Mouse (Mus musculus): ENCODE results near the gene Cep135.

Cep135 gene

GRCm38 (mm10) chr5:76588551-76589283, at the start of gene Cep135:
Gene Cep135 (plus strand): TSS chr5:76588698.
- peak; percentile 72 for DNase-seq (ENCODE audit: low read depth, low spot score)

- no peak for DNase-seq (ENCODE audit: low read depth, low spot score)
Observed at GRCm38 (mm10) chr5:76540181-76540580, 48.3 kb upstream of the Cep135 start.

DNA sequence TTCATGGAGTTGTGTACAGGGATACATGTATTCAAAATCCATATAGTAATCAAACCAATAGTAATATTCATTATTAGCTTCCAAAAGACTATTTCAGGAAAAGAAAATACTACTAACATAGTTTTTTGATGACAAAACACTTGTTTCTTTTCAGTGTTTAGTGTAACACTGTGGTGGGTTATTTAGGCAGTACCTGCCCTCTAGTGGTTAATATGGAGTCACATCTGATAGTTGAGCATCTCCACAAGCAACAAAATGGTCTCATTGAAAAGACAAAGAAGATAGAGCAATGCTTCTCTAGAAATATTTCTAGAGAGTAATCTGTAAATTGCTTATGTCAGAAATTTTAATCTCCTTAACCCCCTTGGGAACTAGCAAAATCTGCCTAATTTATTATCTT, 47.7 kb upstream of the Cep135 start:
- DNase-seq (ENCODE audit: low read depth, low spot score) = no peak

- DNase-seq (ENCODE audit: low read depth, low spot score) = no peak
Observed at GRCm38 (mm10) chr5:76543200-76543599, 45.3 kb upstream of the Cep135 start.

DNA sequence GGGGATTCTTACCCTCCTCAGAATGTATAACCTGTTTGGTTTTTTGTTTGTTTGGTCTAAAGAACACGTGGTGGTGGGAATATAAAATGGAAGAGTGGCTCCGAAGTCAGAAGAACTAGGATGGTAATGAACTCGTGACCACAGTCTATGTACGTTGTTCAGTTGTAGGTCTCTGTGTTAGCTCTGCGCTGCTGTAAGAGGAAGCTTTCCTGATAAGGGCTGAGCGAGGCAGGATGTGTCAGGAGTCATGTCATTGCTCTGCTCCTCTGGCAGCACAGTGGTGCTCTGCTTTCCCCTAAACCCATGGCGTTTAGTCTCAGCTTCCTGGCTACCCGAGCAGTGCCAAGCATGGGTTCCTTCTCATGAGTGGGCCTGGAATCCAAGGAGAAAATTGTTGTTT, 38.1 kb upstream of the Cep135 start:
- DNase-seq (ENCODE audit: low read depth, low spot score) = no peak

DNA sequence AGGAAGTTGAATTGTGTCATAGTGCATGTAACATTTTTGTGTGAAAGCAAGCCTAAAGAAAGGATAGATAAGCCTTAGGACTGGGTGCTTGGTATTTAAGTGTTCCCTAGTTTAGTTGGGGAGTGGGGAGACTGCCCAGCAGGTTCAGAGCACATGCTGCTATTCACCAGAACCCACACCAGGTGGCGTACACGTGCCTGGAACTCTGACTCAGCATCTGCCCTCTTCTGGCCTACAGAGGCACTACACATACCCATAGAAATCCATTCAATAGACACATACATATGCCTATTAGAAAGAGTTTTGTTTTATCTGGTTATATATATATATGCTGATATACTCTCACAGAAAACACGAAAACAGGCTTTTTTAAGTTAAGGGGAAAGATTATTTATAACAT, 23.2 kb upstream of the Cep135 start:
- peak; percentile 49 for DNase-seq (ENCODE audit: low read depth, low spot score)

GRCm38 (mm10) chr5:76574251-76574650, 14.2 kb upstream of the Cep135 start:
- no peak for DNase-seq (ENCODE audit: low read depth, low spot score)

GRCm38 (mm10) chr5:76577026-76577425, 11.5 kb upstream of the Cep135 start:
- no peak for DNase-seq (ENCODE audit: low read depth, low spot score)

GRCm38 (mm10) chr5:76585378-76585777, 3.1 kb upstream of the Cep135 start:
- DNase-seq (ENCODE audit: low read depth, low spot score) = no peak

DNA sequence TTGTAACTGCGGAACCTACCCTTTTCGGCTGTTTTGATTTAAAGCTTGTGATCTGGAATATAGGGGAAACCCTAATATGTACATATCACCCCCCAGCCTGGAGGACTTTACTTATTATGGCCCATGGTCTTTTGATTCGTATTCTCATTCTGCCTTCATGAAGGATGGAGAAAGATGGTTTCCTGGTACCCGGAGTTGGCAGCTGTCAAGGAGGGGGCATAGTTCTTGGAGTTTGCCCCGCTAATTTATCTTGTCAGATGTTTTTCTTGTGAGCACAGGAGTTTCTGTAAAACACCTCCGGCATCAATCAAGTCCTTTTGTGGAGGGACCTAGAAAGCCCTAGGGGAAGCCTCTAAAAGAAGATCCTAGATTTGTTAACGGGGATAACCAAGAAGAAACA, 813 bp downstream of the Cep135 start:
- no peak for DNase-seq (ENCODE audit: low read depth, low spot score)

DNA sequence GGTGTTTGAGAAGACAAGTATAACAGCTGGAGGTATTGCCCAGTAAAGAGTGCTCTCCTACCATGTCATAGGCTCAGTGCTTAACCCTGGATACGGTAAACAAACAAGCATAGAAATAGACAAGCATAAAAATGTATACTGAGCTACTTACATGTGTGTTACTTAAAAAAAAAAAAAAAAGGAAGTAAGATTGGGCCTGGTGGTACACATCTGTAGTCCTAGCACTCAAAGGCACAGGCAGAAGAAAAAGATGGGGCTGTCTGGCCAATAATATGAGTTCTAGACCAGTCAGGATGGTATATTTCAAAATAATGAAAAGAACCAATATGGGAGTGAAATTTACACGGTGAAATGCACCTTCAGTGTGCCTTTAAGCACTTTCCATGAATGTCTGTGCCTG, 1.5 kb downstream of the Cep135 start:
- no peak for DNase-seq (ENCODE audit: low read depth, low spot score)

DNA sequence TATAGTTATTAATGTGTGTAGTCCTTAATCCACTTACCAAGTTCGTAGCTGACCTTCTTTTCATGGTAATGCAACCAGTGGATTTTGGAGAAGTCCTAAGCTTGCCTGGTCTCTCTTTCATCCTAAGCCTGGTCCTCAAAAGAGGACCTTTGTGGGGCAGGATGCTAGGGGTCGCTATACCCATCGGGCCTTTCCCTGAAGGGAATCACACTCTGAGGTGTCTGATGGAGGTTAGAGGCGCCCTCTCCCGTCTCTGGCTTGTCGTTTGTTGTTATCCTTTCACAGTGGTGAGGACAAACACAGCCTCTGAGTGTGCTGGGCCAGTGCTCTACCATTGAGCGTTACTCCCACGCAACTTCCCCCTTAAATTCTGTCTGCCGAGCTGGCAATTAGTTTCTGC, 3.4 kb downstream of the Cep135 start:
- DNase-seq (ENCODE audit: low read depth, low spot score) = no peak

- no peak for DNase-seq (ENCODE audit: low read depth, low spot score)
Observed at GRCm38 (mm10) chr5:76609702-76610370, 21.3 kb downstream of the Cep135 start.

DNA sequence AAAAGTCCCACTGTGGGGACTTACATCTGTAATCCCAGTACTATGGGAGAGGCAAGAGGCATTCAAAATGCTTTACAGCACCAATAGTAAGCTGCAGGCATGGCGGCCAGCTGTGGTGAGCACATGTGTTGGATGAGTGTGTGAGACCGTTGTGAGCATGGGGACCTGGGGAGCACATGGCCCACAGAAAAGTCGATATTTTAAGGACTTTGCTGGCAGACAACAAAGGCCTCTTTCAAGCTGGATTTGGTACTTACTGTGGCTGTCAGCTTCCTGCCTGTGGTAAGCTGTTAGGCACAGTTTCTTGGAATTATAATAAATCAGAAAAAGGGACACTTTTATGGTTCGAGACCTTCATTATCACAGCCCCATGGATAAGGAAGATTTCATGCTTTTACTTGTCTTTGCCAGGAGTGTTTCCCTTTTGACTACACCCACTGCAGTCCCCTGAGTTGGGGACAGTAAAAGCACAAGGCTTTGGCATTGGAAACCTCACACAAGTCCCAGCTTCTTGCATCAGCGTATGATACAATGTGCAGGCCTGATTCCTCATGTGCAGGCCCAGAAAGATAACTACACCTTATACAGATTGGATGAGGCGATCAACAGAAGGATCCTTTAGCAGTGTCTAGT, 24.5 kb downstream of the Cep135 start:
- no peak for DNase-seq (ENCODE audit: low read depth, low spot score)

- DNase-seq (ENCODE audit: low read depth, low spot score) = no peak
Observed at GRCm38 (mm10) chr5:76615276-76615675, 26.8 kb downstream of the Cep135 start.

DNA sequence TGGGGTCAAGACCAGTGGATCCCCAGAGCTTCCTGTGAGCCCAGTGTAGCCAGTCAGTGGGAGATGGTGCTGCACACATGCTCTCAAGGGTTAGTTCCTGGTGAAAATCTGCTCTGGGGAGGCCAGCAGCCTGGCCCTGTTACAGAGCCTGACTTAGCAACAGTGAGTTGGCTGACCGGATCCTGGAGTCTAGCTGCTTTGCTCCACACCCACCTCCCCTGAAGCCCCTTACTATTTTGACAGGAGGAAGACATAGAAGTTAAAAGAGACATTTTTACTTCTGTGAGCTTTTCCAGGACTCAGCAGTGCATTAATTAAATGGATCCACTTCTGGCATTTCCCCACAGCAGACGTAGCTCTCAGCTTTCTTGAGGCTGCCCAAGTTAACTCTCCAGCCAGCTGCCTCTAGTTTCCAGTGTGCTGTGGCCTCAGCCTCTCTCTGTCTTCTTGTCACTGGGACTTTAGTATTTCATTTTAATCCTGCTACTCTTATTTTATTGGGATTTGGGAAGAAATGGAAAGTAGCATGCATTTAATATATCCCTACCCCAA, 27.8 kb downstream of the Cep135 start:
- DNase-seq (ENCODE audit: low read depth, low spot score) = no peak

DNA sequence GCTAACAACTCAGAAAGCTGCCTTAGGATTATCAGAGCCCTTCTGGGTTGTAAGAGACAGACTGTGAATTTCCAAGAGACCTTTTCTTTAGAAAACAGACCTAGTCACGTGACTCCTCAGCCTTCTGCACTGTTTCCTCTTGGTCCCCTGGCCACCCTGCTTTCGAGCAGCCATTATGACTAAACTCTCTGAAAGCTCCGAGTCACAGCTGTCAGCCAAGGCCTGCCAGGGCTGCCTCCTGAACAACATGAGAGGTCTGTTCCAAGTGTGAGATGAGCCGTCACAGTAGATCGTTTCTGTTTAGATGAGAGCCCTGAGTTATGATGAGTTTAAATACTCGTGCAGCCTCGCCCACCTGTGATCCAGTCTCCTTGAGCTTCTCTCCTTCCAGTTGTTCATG, 30.3 kb downstream of the Cep135 start:
- DNase-seq (ENCODE audit: low read depth, low spot score) = no peak

GRCm38 (mm10) chr5:76623759-76624158, 35.3 kb downstream of the Cep135 start:
- DNase-seq (ENCODE audit: low read depth, low spot score) = no peak

GRCm38 (mm10) chr5:76627770-76628169, 39.3 kb downstream of the Cep135 start:
- no peak for DNase-seq (ENCODE audit: low read depth, low spot score)

DNA sequence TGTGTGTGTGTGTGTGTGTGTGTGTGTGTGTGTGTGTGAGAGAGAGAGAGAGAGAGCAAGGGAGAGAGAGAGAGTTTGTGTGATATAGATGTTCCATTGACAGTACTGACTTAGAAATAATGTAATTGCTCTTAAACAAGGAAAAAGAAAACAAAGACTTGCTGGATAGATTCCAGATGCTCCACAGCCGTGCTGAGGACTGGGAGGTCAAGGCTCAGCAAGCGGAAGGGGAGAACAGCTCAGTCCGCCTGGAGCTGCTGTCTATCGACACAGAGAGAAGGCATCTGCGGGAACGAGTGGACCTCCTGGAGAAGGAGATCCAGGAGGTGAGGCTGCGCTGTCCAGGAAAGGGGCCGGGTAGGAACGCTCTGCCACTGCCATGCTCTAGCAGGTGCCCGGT, 45.5 kb downstream of the Cep135 start:
- DNase-seq (ENCODE audit: low read depth, low spot score) = no peak

DNA sequence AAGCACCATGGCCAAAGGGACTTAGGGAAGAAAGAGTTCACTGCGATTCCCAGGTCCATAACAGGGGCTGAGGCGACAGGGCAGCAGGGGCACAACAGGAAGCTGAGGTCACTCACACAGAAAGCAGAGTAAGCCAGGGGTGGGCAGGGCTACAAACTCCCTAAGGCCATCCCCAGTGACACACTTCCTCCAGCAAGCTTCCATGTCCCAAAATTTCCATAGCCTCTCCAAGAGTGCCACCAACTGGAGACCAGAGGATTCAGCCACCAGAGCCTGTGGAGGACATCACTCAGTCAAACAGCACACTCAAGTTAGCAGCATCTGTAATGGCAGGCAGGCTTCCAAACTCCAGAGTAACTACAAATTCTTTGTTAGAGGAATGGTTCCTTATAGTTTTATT, 47.1 kb downstream of the Cep135 start:
- DNase-seq (ENCODE audit: low read depth, low spot score) = no peak

- no peak for DNase-seq (ENCODE audit: low read depth, low spot score)
Observed at GRCm38 (mm10) chr5:76642076-76642475, 53.6 kb downstream of the Cep135 start.

GRCm38 (mm10) chr5:76644234-76644633, 55.7 kb downstream of the Cep135 start:
- no peak for DNase-seq (ENCODE audit: low read depth, low spot score)
